Mouse (Mus musculus) bone marrow, adult 2 months (tissue): ENCODE measurements around the gene Banp.

Source experiments
- CTCF ChIP-seq: fragments of 200-500 bp; IDR thresholded peaks from 2 replicates; pipeline ENCODE4 v1.5.1; 2011; ENCODE audit warnings: low read length, control low read depth; ENCODE audit not compliant: control insufficient read depth, insufficient read depth
- POLR2A ChIP-seq: fragments of 200-500 bp; IDR thresholded peaks from 2 replicates; pipeline ENCODE4 v1.6.1; 2011; ENCODE audit warnings: low read depth, mild to moderate bottlenecking, control low read depth, low read length, borderline replicate concordance; ENCODE audit not compliant: control insufficient read depth

GRCm38 (mm10) chr8:121948321-121949145 is 1.0 kb upstream of the Banp start:
- TF ChIP-seq CTCF (no peak), POLR2A (no peak)
